Mouse (Mus musculus) spleen, adult 18-20 months (tissue): ENCODE data around the gene Hist2h2ac.

Source experiments
- DNase-seq, 2 experiments: peaks; one replicate each; pipeline ENCODE4 v3.0.0; 2022; ENCODE audit warnings: mixed read lengths in 2 of 2

Gene Hist2h2ac

DNA sequence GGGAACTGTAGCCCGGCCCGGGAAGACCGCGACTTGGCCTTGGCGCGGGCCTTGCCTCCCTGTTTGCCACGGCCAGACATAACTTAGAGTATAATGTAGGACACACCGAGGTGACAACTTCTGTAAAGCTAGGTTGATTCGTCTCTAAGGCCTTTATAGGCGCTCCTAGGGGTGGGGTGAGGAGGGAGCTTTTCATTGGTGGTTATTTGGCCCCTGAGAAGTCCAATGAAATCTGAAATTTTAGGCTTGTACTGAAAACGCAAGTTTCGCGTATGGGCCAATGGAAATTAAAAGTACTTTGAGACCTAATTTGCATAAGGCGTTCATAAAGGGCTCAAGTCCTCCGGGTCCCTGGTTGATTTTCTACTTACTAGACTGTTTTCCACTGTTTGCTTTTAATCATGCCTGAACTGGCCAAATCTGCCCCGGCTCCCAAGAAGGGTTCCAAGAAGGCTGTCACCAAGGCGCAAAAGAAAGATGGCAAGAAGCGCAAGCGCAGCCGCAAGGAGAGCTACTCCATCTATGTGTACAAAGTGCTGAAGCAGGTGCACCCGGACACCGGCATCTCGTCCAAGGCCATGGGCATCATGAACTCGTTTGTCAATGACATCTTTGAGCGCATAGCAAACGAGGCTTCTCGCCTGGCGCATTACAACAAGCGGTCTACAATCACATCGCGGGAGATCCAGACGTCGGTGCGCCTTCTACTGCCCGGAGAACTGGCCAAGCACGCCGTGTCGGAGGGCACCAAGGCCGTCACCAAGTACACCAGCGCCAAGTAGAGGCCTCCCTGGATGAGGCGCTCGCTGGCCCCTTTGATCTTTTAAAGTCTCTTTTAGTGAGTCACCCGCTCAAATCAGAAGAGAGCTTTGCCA, at the start of gene Hist2h2ac, which contains the start of gene Hist2h2be:
Hist2h2ac (minus strand) TSS at position 116 of the 875 bp plus-strand sequence.
Hist2h2be (plus strand) TSS at position 355 of the 875 bp plus-strand sequence.
- DNase-seq, result peak; percentile 74 to 80

DNA sequence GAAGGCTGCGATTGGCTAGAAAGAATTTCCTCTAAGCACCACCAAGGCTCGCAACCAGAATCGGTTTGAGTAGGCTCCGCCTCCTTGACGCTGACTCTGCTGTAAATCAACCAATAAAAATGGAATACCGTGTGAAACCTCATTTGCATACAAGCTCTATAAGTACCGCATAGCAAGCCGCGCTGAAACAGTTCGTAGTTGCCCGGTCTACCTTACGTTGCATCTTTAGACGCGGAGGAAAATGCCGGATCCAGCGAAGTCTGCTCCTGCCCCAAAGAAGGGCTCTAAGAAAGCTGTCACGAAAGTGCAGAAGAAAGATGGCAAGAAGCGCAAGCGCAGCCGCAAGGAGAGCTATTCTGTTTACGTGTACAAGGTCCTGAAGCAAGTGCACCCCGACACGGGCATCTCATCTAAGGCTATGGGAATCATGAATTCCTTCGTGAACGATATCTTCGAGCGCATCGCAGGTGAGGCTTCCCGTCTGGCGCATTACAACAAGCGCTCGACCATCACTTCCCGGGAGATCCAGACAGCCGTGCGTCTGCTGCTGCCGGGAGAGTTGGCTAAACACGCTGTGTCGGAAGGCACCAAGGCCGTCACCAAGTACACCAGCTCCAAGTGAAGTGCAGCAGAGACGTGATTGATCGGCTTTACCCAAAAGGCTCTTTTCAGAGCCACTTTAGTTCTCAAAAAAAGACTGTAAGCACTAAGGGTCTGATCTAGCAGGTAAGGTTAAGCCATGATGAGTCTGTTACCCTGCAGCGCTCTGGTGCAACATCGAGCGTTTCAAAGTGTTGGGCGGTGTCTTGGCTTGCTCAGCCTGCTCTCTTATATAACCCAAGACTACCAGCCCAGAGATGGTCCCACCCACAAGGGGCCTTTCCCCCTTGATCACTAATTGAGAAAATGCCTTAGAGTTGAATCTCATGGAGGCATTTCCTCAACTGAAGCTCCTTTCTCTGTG, 49.1 kb upstream of the Hist2h2ac start, which contains the start of gene Hist2h2bb:
Hist2h2bb (plus strand) TSS at position 242 of the 964 bp plus-strand sequence.
- peak; percentile 78 to 81 for DNase-seq

DNA sequence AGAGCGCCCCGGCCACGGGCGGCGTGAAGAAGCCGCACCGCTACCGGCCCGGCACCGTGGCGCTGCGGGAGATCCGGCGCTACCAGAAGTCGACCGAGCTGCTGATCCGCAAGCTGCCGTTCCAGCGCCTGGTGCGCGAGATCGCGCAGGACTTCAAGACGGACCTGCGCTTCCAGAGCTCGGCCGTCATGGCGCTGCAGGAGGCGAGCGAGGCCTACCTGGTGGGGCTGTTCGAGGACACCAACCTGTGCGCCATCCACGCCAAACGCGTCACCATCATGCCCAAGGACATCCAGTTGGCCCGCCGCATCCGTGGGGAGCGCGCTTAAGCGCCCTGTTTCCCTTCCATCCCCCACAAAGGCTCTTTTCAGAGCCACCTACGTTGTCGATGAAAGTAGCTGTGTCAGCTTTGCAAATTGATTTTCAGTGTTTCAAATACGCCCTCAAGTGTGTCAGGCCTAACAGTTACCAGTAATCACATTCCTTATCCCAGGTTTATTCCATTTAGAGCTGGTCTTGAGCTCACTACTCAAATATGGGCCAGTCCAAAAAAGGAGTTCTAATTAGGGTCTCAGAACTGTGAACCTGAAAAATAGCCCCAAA, 48.2 kb upstream of the Hist2h2ac start:
- peak; percentile 18 to 36 for DNase-seq

DNA sequence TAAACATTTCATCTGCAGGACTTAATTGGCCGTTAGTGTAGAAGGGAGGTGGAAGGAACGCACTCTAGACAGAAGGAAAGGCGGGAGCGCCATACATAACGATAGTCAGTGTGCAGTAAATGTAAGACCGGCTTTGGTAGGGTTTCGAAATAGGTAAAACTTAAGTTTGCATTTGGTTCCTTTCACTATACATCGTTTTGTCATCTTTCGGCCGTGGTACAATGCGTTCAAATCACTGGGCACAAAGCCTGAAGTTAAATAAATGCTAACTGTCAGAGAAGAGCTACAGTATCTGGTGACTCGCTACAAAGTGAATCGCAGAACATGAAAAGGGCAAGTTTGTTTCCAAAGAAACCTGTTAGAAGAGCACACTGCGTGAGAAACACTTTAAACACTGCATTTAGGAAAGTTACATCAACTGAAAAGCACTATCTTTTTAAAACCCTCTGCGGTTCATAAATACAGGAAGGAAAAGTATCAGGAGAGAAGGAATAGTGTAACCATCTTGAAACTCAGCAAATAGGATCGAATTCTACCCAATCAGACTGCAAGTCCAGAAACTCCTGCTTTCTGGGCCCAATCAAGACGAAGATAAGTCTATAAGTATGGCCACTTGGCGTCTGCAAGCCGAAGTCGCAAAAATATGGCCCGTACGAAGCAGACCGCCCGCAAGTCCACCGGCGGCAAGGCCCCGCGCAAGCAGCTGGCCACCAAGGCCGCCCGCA, 47.5 kb upstream of the Hist2h2ac start, which contains the start of gene Hist2h3b:
Hist2h3b (plus strand) TSS at position 604 of the 725 bp plus-strand sequence.
- DNase-seq, result peak; percentile 66 to 71

DNA sequence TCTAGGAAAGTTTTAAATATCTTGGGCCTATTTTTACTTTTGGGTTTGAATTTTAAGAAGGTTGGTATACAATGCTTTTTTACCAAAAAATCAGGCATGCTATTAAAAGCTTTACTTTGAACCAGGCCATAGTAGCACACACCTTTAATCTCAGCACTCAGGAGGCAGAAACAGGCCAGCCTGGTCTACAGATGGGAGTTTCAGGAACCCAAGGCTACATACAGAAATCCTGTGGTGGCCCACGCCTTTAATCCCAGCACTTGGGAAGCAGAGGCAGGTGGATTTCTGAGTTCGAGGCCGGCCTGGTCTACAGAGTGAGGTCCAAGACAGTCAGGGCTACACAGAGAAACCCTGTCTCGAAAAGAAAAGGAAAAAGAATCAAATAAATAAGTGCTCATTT, 46.9 kb upstream of the Hist2h2ac start:
- DNase-seq, result no peak

DNA sequence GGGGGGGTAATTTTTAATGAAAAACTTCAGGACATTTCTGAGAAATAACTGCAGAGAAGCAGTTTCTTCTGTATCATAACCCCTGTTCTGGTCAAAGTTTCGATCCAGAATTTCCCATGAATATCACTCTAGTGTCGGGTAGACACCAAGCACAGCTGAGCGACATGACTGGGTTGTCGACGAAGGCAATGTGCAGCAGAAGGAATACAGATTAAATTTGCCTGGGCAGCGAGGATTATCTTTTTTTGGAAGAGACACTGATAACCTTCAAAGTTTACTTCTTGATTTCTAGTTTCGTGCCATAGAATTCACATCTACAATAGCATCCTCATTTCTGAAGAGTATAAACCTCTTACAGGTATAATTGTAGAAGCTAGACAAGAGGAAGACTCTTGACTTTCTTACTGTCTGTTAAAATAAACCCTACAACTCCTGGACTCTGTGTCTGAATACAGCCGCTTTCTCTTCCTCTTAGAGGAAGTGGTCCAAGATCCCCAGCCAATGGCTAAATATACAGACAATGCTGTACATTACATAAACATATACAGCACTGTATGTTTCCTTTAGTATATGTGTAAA, 45.5 kb upstream of the Hist2h2ac start:
- DNase-seq, result no peak

DNA sequence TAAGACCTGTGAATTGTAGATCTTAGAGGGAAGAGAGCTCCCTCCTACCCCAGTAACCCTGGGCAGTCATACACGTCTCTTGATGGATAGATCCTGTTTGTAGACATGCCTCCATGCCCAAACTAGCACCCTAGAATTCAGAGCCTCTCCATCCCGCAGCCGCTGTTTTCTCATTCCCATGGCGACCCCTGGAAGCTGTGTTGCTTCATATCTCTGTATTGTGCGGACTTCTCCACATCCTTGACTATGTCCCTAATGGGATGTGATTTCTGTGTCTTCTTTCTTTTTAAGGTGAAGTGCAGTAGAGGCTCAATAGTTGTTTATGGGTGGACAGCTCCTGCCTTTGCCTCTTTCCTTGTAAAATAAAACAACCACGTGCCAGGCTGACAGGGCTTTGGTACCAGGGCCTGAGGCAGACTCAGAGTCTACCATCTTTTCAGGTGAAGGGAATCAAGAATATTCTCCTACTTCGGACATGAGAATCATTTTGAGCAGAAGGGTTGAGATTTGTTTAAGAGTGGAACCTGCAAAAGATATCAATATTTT, 43.8 kb upstream of the Hist2h2ac start:
- DNase-seq, result no peak

DNA sequence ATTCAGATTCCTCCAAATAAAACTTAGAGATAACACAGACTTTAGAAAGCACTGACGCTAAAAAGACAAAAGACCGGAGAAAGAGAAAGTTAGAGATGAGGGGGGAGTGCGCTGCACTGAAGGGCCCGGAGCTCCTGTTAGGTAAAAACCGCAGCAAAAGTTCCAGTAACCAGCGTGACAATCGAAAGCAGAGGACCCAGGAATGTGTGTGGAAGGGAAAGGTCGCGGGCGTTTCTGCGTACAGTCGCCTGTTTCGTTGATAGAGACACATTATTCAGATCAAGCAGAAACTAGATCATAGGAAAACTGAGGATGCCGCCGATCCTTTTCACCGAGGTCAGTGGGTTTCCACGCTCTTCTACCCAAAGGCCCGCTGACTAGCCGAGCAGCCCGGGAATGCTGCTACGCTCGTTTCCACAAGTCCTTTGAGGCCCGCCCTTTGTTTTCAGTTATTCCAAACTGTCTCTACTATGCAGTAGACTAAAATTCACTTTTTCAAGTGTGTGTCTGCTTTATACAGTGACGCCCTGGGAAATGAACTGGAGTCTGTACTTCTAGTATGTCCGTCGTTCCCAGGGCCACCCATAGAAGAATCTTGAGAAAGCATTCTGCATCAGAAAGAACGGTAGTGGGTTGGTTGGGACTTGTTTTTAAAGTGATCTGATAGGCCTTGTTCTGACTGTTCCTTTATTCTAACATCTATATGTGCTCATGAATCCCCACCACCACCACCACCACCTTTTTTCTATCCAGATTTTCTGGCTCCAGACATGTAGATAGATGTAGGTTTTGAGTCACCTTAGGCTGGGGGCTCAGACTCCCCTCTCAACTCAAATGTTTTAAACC, 43.1 kb upstream of the Hist2h2ac start:
- DNase-seq, result peak; percentile 40 to 52

DNA sequence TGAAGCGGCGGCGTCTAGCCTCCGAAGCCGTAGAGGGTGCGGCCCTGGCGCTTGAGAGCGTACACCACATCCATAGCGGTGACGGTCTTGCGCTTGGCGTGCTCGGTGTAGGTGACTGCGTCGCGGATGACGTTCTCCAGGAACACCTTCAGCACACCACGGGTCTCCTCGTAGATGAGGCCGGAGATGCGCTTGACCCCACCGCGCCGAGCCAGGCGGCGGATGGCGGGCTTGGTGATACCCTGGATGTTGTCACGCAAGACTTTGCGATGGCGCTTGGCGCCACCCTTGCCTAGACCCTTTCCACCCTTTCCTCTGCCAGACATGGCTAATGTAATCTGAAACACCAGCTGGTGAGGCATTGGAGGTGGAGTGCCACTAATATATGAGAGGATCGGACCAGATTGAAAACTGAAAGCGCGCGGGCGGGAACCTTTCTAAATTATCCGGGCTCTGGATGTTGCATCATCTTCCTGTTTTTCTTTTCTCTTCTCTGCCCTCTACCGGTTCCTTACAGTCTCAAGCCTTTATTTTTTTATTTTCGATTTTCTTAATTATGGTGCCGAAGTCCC, 42.4 kb upstream of the Hist2h2ac start, which contains the start of gene Hist2h4:
Hist2h4 (minus strand) TSS at position 333 of the 572 bp plus-strand sequence.
- peak; percentile 87 to 91 for DNase-seq

DNA sequence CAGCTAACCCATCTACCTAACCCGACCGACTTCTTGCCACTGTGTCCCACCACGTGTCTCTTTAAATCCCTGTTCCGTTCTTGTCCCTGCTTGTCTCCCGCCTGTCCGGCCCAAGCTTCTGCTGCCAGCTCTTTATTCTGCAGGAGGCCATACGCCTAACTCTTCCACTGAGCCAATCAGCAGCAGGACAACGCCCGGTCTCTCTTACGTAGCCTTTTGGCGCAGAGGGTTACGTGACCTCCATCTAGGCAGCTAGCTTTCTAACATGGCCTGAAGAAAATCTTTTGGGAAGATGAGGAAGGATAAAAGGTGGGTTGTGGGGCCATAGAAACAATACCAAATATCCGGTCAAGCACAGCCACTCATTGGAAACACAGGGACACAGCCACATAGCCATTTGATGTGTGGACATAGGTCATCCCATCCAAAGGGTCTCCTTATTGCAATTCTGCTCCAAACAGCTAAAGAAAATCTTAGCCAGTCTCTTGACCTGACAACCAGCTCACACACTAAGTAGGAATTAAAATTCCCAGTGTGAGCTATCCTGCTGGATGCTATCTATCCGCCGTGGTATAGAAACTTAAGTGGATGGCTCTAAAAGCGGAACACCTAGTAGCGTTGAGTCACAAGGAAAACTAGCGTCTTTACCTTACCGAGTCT, 41.7 kb upstream of the Hist2h2ac start:
- peak; percentile 49 to 57 for DNase-seq

DNA sequence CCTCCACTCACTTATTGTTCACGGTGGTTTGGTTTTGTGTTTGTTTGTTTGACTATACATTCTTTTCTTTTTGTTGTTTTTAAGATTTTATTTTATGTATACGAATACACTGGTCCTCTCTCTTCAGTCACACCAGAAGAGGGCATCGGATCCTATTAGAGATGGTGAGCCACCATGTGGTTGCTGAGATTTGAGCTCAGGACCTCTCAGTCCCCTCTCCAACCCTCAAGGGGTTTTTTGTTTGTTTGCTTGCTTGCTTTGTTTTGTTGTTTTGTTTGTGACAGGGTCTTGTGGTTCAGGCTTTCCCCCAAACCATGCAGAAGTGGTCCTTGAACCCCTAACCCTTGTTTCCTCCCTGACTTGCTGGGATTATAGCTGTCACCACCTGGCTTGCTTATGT, 40.9 kb upstream of the Hist2h2ac start:
- DNase-seq, result no peak

DNA sequence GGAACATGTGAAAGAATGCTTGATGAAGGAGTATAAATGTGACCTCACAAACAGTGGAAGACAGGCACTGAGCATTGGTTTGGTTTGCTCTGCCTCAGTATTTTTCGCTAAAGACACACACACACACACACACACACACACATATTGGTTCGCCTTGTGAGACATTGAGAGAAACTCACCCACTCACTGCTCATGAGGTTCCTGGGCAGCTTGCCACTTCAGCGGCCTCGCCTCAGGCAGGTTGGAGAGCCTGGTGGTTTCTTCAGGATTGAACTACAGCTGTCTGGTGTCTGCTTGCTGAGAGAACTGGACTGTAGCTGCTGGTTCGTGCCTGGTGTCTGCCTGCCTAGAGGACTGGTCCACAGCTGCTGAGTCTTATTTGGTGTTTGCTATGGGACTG, 39.5 kb upstream of the Hist2h2ac start:
- no peak for DNase-seq

DNA sequence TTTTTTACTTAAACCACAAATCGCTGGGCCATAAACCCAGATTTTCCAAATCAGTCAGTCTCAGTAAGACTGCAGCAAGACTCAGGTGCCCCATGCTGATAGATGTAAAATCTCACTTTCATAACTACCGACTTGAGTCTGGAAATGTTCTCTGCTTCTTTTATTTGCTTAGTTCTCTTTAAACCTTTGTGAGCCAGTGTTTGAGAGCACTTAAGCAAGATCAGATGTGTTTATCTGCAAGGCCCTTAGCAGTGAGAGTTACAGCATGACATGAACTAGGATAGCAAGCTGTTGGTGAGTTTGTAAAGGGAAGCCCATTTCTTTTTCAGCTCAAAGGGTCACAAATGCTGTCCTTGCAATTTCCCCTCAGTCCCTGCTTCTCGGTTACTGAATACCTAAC, 36.5 kb upstream of the Hist2h2ac start:
- DNase-seq, result no peak

DNA sequence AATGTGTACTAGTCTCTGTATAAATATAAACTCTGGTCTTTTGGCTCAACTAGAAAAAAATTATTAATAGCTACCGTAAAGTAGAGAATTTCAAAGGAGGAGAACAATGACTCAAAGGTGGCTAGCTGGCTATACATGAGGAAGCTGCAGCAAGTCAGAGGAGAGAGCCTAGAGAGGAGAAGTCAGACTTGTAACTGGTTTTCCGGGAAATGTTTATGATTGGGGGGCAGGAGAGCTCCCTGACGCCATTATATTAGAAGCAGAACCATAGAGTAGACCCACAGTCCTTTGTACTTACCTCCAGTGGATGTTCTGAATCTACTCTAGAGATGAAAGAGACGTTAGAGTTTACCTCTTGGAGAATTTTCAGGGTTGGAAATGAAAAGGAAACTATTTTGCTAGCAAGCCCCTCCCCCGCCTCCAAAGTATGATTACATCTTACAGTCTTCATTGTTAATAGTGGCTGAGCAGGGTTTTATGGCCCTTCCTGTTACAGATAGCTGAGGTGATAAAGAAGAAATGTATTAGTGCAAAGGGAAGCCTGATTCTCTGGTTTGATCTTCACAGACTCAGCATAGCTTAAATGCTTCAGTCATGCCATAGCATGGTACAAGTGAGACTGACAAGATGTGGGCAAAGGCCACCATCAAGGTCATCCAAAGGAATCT, 35.4 kb upstream of the Hist2h2ac start:
- DNase-seq, result no peak

DNA sequence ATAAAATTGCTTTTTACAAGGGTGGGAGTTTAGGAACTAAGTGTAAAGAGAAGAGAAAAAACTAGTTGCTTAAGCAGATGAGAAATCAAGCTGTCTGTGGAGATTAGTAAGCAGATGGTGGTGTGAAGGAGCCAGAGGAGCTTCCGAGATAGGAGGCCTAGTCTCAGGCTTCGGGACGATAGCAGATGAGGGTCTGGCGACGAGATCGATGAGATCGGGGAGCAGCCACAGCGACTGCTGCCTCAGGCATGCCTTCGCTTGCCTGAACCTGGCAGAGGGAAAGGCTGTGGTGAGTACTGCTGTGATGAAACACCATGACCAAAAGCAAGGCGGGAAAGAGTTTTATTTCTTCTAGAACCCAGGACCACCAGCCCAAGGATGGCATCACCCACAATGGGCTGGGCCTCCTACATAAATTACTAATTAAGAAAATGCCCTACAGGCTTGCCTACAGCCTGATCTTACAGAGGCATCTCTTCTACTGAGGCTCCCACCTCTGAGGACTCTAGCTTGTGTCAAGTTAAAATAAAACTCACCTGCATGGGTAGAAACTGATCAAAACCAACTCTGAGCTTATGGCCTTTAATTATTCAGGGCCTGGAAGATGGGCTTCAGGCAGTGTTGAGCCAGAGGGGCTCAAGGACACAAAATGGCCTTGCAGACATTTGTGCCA, 34.1 kb upstream of the Hist2h2ac start:
- DNase-seq, result no peak

DNA sequence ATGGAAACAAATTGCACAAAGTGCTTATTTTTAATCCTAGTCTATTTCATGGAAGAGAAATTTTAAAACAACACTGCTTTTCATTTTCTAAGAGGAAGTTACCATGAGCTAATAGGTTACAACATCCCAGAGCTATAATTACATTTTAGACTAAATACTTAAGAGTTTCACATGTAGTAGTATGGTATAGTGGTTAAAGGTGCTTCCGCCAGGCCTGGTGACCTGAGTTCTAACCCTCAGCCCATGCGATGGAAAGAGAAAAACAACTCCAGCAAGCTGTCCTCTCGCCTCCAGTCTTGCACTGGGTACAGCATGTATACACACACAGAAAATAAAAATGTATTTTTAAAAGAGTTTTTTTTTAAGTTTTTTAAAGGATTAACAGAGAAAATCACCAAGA, 31.1 kb upstream of the Hist2h2ac start:
- DNase-seq, result no peak

DNA sequence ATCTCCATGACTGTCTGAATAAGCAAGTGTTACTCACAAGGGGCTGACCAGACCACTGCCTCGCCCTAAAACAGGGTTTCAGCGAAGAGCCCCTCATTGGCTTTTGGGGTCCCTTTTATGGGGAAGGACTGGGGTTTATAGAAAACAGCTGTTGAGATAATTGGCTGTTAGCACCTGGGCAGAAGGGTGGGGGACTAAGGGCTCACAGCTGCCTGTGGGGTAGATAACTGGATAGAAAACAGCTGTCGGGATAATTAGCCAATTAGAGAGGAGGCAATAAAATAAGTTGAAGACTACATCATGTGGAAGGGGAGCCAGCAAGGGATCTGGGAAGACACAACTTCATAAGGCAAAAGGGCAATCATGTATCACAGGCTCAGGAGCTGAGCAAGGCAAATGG, 30.2 kb upstream of the Hist2h2ac start:
- no peak for DNase-seq

DNA sequence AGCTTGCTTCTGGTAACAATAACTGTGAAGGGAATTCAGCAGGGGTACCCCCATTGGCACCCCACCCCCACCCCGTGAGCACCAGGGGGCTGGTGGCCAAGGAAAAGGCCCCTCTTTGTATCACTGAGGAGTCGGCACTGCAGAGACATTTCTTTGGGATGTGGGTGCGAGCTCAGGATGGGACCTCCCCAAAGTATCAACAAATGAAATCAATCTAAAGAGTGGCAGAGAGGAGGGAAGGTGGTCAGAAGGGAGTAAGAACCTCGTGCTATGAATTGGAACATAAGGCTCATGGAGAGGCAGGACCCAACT, 28.3 kb upstream of the Hist2h2ac start:
- no peak for DNase-seq
